Mouse (Mus musculus) neural tube, embryonic 13.5 days (tissue): ENCODE data around the gene Mbnl1. TPM values are rescaled to one million over a fixed set of nuclear protein-coding genes. Genes with fewer than 3 reads are reported as not detected.

ENCODE experiments used
- ATAC-seq: fragments of 200-750 bp; cut with Nextera tagmentation; 2 replicates; pipeline ENCODE4 v1.8.0; 2017; ENCODE audit warnings: low read depth, mild to moderate bottlenecking, moderate TSS enrichment, moderate library complexity
- H3K27ac ChIP-seq: fragments of 300-500 bp; sonication (generic); replicated peaks from 2 replicates; pipeline ENCODE4 v1.5.1; 2015; ENCODE audit warnings: moderate library complexity, mild to moderate bottlenecking, inconsistent platforms
- H3K27me3 ChIP-seq: fragments of 300-500 bp; sonication (generic); 2 replicates; pipeline ENCODE4 v1.6.1; 2015; ENCODE audit warnings: mild to moderate bottlenecking, inconsistent platforms
- H3K36me3 ChIP-seq: fragments of 300-500 bp; sonication (generic); 2 replicates; pipeline ENCODE4 v1.6.1; 2015; ENCODE audit warnings: mild to moderate bottlenecking, inconsistent platforms
- H3K4me1 ChIP-seq: fragments of 300-500 bp; sonication (generic); replicated peaks from 2 replicates; pipeline ENCODE4 v1.6.1; 2015; ENCODE audit warnings: inconsistent platforms
- H3K4me2 ChIP-seq: fragments of 300-500 bp; sonication (generic); 2 replicates; pipeline ENCODE4 v1.6.1; 2015; ENCODE audit warnings: inconsistent platforms, mild to moderate bottlenecking, moderate library complexity
- H3K4me3 ChIP-seq: fragments of 300-500 bp; sonication (generic); 2 replicates; pipeline ENCODE4 v1.5.1; 2015; ENCODE audit warnings: mild to moderate bottlenecking, inconsistent platforms
- H3K9ac ChIP-seq: fragments of 300-500 bp; sonication (generic); 2 replicates; pipeline ENCODE4 v1.6.1; 2015; ENCODE audit warnings: moderate library complexity, mild to moderate bottlenecking, inconsistent platforms
- H3K9me3 ChIP-seq: fragments of 300-500 bp; sonication (generic); 2 replicates; pipeline ENCODE4 v1.6.1; 2016; ENCODE audit warnings: inconsistent platforms
- WGBS: fragments of 180-500 bp; shearing (Covaris S2); methylation state at CpG from one replicate; pipeline ENCODE4 v1.1.7; 2015; 5-methylcytosine and 5-hydroxymethylcytosine counted together
- polyA plus RNA-seq: library from polyadenylated mRNA; unstranded; fragments of >200 nt; fragmentation: Nextera tagmentation; extraction: Ambion mirVana; gene quantifications from 2 replicates; pipeline ENCODE4 v1.2.1, GENCODE M21; 2015

Mbnl1 gene
- polyA plus RNA-seq, 1 experiment from 2014 or later = 54.7 TPM

- WGBS = 74% methylated on average over 5 of the region's 5 CpGs
- H3K4me3 ChIP-seq = no peak overlapping the region
- no peaks in the 10 kb centered on the region for H3K4me1 ChIP-seq
- no peak overlapping the region for H3K27ac ChIP-seq
- H3K4me2 ChIP-seq = no peak overlapping the region
- no peak for ATAC-seq
- H3K27me3 ChIP-seq = no peaks in the 10 kb centered on the region
- H3K36me3 ChIP-seq = no peaks in the 10 kb centered on the region
- no peaks in the 10 kb centered on the region for H3K9me3 ChIP-seq
- H3K9ac ChIP-seq = no peak overlapping the region
Observed at GRCm38 (mm10) chr3:60639135-60639534, 166.5 kb downstream of the Mbnl1 start.

GRCm38 (mm10) chr3:60642227-60642626 lies 169.6 kb downstream of the Mbnl1 start:
- H3K27me3 ChIP-seq = no peaks in the 10 kb centered on the region
- 81% methylated on average over 3 of the region's 3 CpGs for WGBS
- H3K4me2 ChIP-seq = no peak overlapping the region
- H3K36me3 ChIP-seq = no peaks in the 10 kb centered on the region
- no peak overlapping the region for H3K4me3 ChIP-seq
- no peak overlapping the region for H3K9ac ChIP-seq
- no peaks in the 10 kb centered on the region for H3K4me1 ChIP-seq
- no peaks in the 10 kb centered on the region for H3K9me3 ChIP-seq
- no peak for ATAC-seq
- H3K27ac ChIP-seq = no peak overlapping the region

DNA sequence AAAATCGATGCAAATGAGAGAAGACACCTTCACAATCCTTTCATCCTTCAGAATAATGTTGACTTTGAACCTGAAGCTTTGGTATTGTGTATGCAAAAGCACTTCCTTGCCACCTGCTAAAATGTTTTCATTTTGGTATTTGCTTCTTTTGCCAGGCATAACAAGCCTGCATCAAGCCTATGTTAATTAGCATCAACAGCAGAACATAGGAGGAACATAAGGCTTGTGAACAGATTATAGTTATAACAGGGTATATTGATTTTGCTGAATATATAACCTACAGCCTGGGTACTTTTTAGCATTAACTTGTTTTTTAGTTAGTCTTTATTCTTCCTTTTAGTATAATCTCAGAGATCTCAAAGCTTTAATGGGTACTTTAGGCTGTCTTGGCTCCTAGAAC lies 172.9 kb downstream of the Mbnl1 start:
- no peak for ATAC-seq
- H3K27me3 ChIP-seq = no peaks in the 10 kb centered on the region
- no peak overlapping the region for H3K4me2 ChIP-seq
- H3K27ac ChIP-seq = no peak overlapping the region
- H3K4me1 ChIP-seq = no peaks in the 10 kb centered on the region
- 88% methylated on average over 1 of the region's 1 CpGs for WGBS
- no peak overlapping the region for H3K4me3 ChIP-seq
- no peak overlapping the region for H3K9ac ChIP-seq
- H3K9me3 ChIP-seq = no peaks in the 10 kb centered on the region
- H3K36me3 ChIP-seq = no peaks in the 10 kb centered on the region

GRCm38 (mm10) chr3:60648293-60648692 lies 175.7 kb downstream of the Mbnl1 start:
- Histone ChIP-seq H3K4me2 (no peak overlapping the region), H3K4me1 (no peaks in the 10 kb centered on the region), H3K9me3 (no peaks in the 10 kb centered on the region), H3K36me3 (no peaks in the 10 kb centered on the region), H3K4me3 (no peak overlapping the region), H3K27ac (no peak overlapping the region), H3K27me3 (no peaks in the 10 kb centered on the region), H3K9ac (no peak overlapping the region)
- no peak for ATAC-seq
- WGBS = 92% methylated on average over 1 of the region's 1 CpGs

GRCm38 (mm10) chr3:60660762-60661161 lies 188.1 kb downstream of the Mbnl1 start:
- Histone ChIP-seq H3K36me3 (no peaks in the 10 kb centered on the region), H3K4me3 (no peak overlapping the region), H3K4me1 (no peaks in the 10 kb centered on the region), H3K9me3 (no peaks in the 10 kb centered on the region), H3K27ac (no peak overlapping the region), H3K9ac (no peak overlapping the region), H3K4me2 (no peak overlapping the region), H3K27me3 (no peaks in the 10 kb centered on the region)
- WGBS = 97% methylated on average over 2 of the region's 2 CpGs
- ATAC-seq = no peak
